In genomic region chr14:105890516-105891231, GRCm38 (mm10) we compare ENCODE assay signal across 11 mouse cellular contexts. TPM values are rescaled to one million over a fixed set of nuclear protein-coding genes. Genes with fewer than 3 reads are reported as not detected.
A peak's percentile ranks its signal among the peaks of the same experiment; 100 is the strongest.
DNase-seq lines count a peak whose midpoint lies in the region; ATAC-seq and TF ChIP-seq lines count a peak whose summit lies in the region.
"Had no signal": no experiment of that assay in that cellular context is flagged by ENCODE, and none has a peak within 500 bp of the region (broad histone marks: within the 10 kb centered on the region; RNA-seq: fewer than 3 reads in every experiment).

No protein-coding gene starts in this region.

- H3ac ChIP-seq in myocyte (ENCODE audit: control insufficient read depth, insufficient read length), result no peak overlapping the region

- H3K4me1 ChIP-seq in heart, embryonic 11.5 days (ENCODE audit: control insufficient read depth, insufficient read depth, low read length), result peaks cover 17% of the 10 kb centered on the region
- H3K4me1 ChIP-seq in heart, embryonic 12.5 days (replicated peaks), result peaks cover 25% of the 10 kb centered on the region
- peaks cover 16% of the 10 kb centered on the region; the same call in 1 of the 2 replicates for H3K4me1 ChIP-seq in lung, embryonic 14.5 days (ENCODE audit: insufficient read depth)

- no peak for ATAC-seq in heart, embryonic 11.5 days (replicated peaks; ENCODE audit: insufficient number of reproducible peaks, low FRiP score, low TSS enrichment)
- no peak for ATAC-seq in heart, embryonic 12.5 days (ENCODE audit: insufficient number of reproducible peaks, low FRiP score)
- ATAC-seq in lung, embryonic 14.5 days (ENCODE audit: insufficient read depth), result no peak

- 28% methylated on average over 5 of the region's 5 CpGs for WGBS in heart, embryonic 11.5 days (ENCODE audit: insufficient replicate concordance)
- WGBS in heart, embryonic 12.5 days, result 33% methylated on average over 5 of the region's 5 CpGs
- 16% methylated on average over 5 of the region's 5 CpGs for WGBS in lung, embryonic 14.5 days

- H3K9ac ChIP-seq in heart, embryonic 11.5 days (ENCODE audit: low read depth, low read length), result no peak overlapping the region
- H3K9ac ChIP-seq in heart, embryonic 12.5 days, result no peak overlapping the region
- no peak overlapping the region for H3K9ac ChIP-seq in lung, embryonic 14.5 days
- H3K9ac ChIP-seq: midbrain, embryonic 12.5 days had no signal

- peaks cover 57% of the 10 kb centered on the region for H3K79me2 ChIP-seq in myocyte (ENCODE audit: control insufficient read depth, insufficient read depth)

- H3K4me2 ChIP-seq in heart, embryonic 11.5 days, result no peak overlapping the region
- H3K4me2 ChIP-seq in heart, embryonic 12.5 days, result no peak overlapping the region
- peak overlapping the region; percentile 26; the same call in 1 of the 2 replicates for H3K4me2 ChIP-seq in lung, embryonic 14.5 days
- H3K4me2 ChIP-seq in myocyte (ENCODE audit: low read depth), result peak overlapping the region; percentile 90

- peaks cover 6% of the 10 kb centered on the region; the same call in 1 of the 2 replicates for H3K36me3 ChIP-seq in heart, embryonic 11.5 days (ENCODE audit: control insufficient read depth, insufficient read depth, low read length)
- peaks cover 20% of the 10 kb centered on the region for H3K36me3 ChIP-seq in heart, embryonic 12.5 days
- peaks cover 26% of the 10 kb centered on the region for H3K36me3 ChIP-seq in lung, embryonic 14.5 days (ENCODE audit: insufficient read depth)
- H3K36me3 ChIP-seq in myocyte (ENCODE audit: control insufficient read depth, insufficient read depth), result peaks cover 21% of the 10 kb centered on the region

- intact Hi-C loops in left cerebral cortex, postnatal 4 days (cut with DNase I), result loop anchor here (5.0 to 10.0 kb wide), 4 partner anchors 256 to 576 kb away; no protein-coding TSS in a partner anchor

- TF ChIP-seq POLR2A in brain, embryonic 14.5 days (IDR thresholded peaks at IDR 0.05; ENCODE audit: borderline replicate concordance, extremely low read depth, insufficient read depth, insufficient read length, poor library complexity, severe bottlenecking), result no peak
- TF ChIP-seq POLR2A in myocyte (IDR thresholded peaks at IDR 0.05; ENCODE audit: insufficient read length, low read depth), result no peak

- H3K9me3 ChIP-seq in heart, embryonic 11.5 days (replicated peaks; ENCODE audit: control insufficient read depth, low read length), result no peaks in the 10 kb centered on the region
- H3K9me3 ChIP-seq in heart, embryonic 12.5 days (replicated peaks), result no peaks in the 10 kb centered on the region
- no peaks in the 10 kb centered on the region for H3K9me3 ChIP-seq in lung, embryonic 14.5 days (ENCODE audit: low read depth, low read length)
- H3K9me3 ChIP-seq: forebrain, embryonic 10.5 days; midbrain, embryonic 12.5 days had no signal

- no peak for TF ChIP-seq CTCF in lung, embryonic 14.5 days (IDR thresholded peaks at IDR 0.05; ENCODE audit: low read depth)
- no peak for TF ChIP-seq CTCF in brain, embryonic 14.5 days (IDR thresholded peaks at IDR 0.05; ENCODE audit: borderline replicate concordance, extremely low read depth, insufficient read depth, insufficient read length)

- no peaks in the 10 kb centered on the region for H3K27me3 ChIP-seq in heart, embryonic 11.5 days (ENCODE audit: control insufficient read depth, insufficient read depth, low read length)
- H3K27me3 ChIP-seq in heart, embryonic 12.5 days (replicated peaks), result no peaks in the 10 kb centered on the region
- H3K27me3 ChIP-seq in lung, embryonic 14.5 days (ENCODE audit: insufficient read depth, low read length), result no peaks in the 10 kb centered on the region
- no peaks in the 10 kb centered on the region for H3K27me3 ChIP-seq in myocyte (ENCODE audit: control insufficient read depth, insufficient read depth, insufficient read length)
- H3K27me3 ChIP-seq: CH12.LX had no signal

- 0 out of 2 replicates have a peak overlapping the region, but pooled peaks have one; percentile 41 for H3K27ac ChIP-seq in heart, embryonic 11.5 days (ENCODE audit: low read depth, low read length)
- no peak overlapping the region for H3K27ac ChIP-seq in heart, embryonic 12.5 days (ENCODE audit: poor library complexity, severe bottlenecking)
- peak overlapping the region; percentile 64; the same call in 1 of the 2 replicates for H3K27ac ChIP-seq in lung, embryonic 14.5 days (ENCODE audit: low read depth)
- H3K27ac ChIP-seq: forebrain, embryonic 10.5 days; midbrain, embryonic 12.5 days had no signal

- DNase-seq in lung, embryonic 14.5 days, result peak; percentile 66
- DNase-seq in lung, postnatal 25 days (ENCODE audit: low spot score), result no peak
- DNase-seq in brain, embryonic 14.5 days (ENCODE audit: low read depth), result peak; percentile 22
- DNase-seq in left cerebral cortex, postnatal 4 days, result no peak
- DNase-seq in ovary, postnatal 14 days (ENCODE audit: low spot score), result no peak

- H3K4me3 ChIP-seq in heart, embryonic 11.5 days (ENCODE audit: low read depth, low read length), result no peak overlapping the region
- H3K4me3 ChIP-seq in heart, embryonic 12.5 days, result no peak overlapping the region
- H3K4me3 ChIP-seq in lung, embryonic 14.5 days (ENCODE audit: low read depth, low read length), result no peak overlapping the region
- H3K4me3 ChIP-seq in myocyte, result peak overlapping the region; percentile 97
- H3K4me3 ChIP-seq: forebrain, embryonic 10.5 days had no signal

TF ChIP-seq in myocyte, 11 proteins besides CTCF, POLR2A, EP300 and RAD21:
- no peak for TF ChIP-seq MAX (IDR thresholded peaks at IDR 0.05; ENCODE audit: low read depth)
- TF ChIP-seq USF1 (IDR thresholded peaks at IDR 0.05; ENCODE audit: low read depth), result no peak
- no peak for TF ChIP-seq TCF12 (IDR thresholded peaks at IDR 0.05; ENCODE audit: insufficient read depth, poor library complexity, severe bottlenecking)
- no peak for TF ChIP-seq REST (IDR thresholded peaks at IDR 0.05; ENCODE audit: insufficient read depth, insufficient read length)
- TF ChIP-seq MYOD1 (IDR thresholded peaks at IDR 0.05; ENCODE audit: control insufficient read depth in 1 of 3, insufficient read length in 2 of 3, low read depth in 2 of 3), result no peak
- TF ChIP-seq POLR2AphosphoS2 (IDR thresholded peaks at IDR 0.05; ENCODE audit: insufficient read length, low read depth), result no peak
- TF ChIP-seq CEBPB (IDR thresholded peaks at IDR 0.05; ENCODE audit: insufficient read depth, poor library complexity, severe bottlenecking), result peak; percentile 27; the same call in 1 of the 2 replicates

RNA-seq across cellular contexts. Expression of gene Spry2, which starts 5.9 kb away (rescaled TPM):
- polyA plus RNA-seq in heart, embryonic 11.5 days (2014; fragmentation: Nextera tagmentation; extraction: Ambion mirVana), result 58.3 and 62.9 TPM in 2 replicates
- 61.1 and 61.8 TPM in 2 replicates for polyA plus RNA-seq in heart, embryonic 12.5 days (2016; fragmentation: Nextera tagmentation; extraction: Ambion mirVana)
- polyA plus RNA-seq in lung, embryonic 14.5 days (2014; fragmentation: Nextera tagmentation; extraction: Ambion mirVana), result 43.6 and 46.6 TPM in 2 replicates
- 11.3 and 20.5 TPM in 2 replicates for polyA plus RNA-seq in brain, embryonic 14.5 days (2012; rRNA removed)
- polyA plus RNA-seq in myocyte (2012; fragmentation: generic; extraction: Trizol), result 32.0 TPM
- 10 to 100 TPM; 50.9 to 51.9 TPM for total RNA-seq in left cerebral cortex, postnatal 4 days (2021)
- total RNA-seq: CH12.LX had no signal

Comparison
In these comparisons a context has a peak if more than half of its experiments do, and no peak if none do; other contexts are left out.
1. DNase-seq: peak in lung, embryonic 14.5 days (single experiment) and brain, embryonic 14.5 days (single experiment); none in lung, postnatal 25 days (single experiment), left cerebral cortex, postnatal 4 days (single experiment) and ovary, postnatal 14 days (single experiment).
2. H3K4me2 ChIP-seq: peak in lung, embryonic 14.5 days (single experiment) and myocyte (single experiment); none in heart, embryonic 11.5 days (single experiment) and heart, embryonic 12.5 days (single experiment).